Mouse (Mus musculus) CH12.LX (cell line): Measurements from ENCODE around the gene Gm42421. TPM values are rescaled to one million over a fixed set of nuclear protein-coding genes. Genes with fewer than 3 reads are reported as not detected.

Experiments
- DNase-seq: peaks from one replicate; pipeline ENCODE4 v3.0.0-alpha.2; 2013; ENCODE audit errors: extremely low read depth
- H3K27ac ChIP-seq: 2 replicates; pipeline ENCODE4 v1.5.1; 2012; ENCODE audit warnings: low read depth, mild to moderate bottlenecking, control low read depth, moderate library complexity; ENCODE audit not compliant: insufficient read depth
- H3K27me3 ChIP-seq: replicated peaks from 2 replicates; pipeline ENCODE3; 2012; ENCODE audit warnings: inconsistent platforms
- H3K36me3 ChIP-seq, 2 experiments: replicated peaks in 1 of 2; 2 replicates each; pipeline versions ENCODE3 to v1.6.1; 2012; ENCODE audit warnings: inconsistent platforms in 1 of 2, low read length in 1 of 2, mild to moderate bottlenecking in 1 of 2, mixed read lengths in 1 of 2, moderate library complexity in 1 of 2; ENCODE audit not compliant: control insufficient read depth in 1 of 2, insufficient read depth in 1 of 2
- H3K4me1 ChIP-seq, 2 experiments: 2 replicates each; pipeline ENCODE4 v1.6.1; 2012; ENCODE audit warnings: inconsistent platforms in 1 of 2, moderate library complexity in 1 of 2; ENCODE audit not compliant: insufficient read depth in 2 of 2, control insufficient read depth in 1 of 2
- H3K4me2 ChIP-seq: 2 replicates; pipeline ENCODE4 v1.6.1; 2012; ENCODE audit warnings: low read depth, mild to moderate bottlenecking, control low read depth; ENCODE audit not compliant: poor library complexity, insufficient read depth, severe bottlenecking
- H3K4me3 ChIP-seq, 3 experiments: fragments of 150-350 bp in 1 of 3; sonication (generic) in 1 of 3; replicated peaks in 1 of 3; 2 replicates each; pipeline versions ENCODE3 to v1.5.1; 2011 to 2012; ENCODE audit warnings: low read depth in 2 of 3, low read length in 2 of 3, mild to moderate bottlenecking in 2 of 3, moderate library complexity in 2 of 3, control low read depth in 1 of 3, improper control_type of control experiment in 1 of 3, inconsistent platforms in 1 of 3, mixed read lengths in 1 of 3; ENCODE audit not compliant: poor library complexity in 1 of 3
- H3K79me2 ChIP-seq: replicated peaks from 2 replicates; pipeline ENCODE4 v1.6.1; 2012; ENCODE audit warnings: mild to moderate bottlenecking, moderate library complexity; ENCODE audit not compliant: control insufficient read depth, poor library complexity, insufficient read depth, severe bottlenecking; ENCODE audit errors: extremely low read depth
- H3K9ac ChIP-seq: 2 replicates; pipeline ENCODE4 v1.6.1; 2012; ENCODE audit warnings: low read depth, mild to moderate bottlenecking, control low read depth, moderate library complexity; ENCODE audit not compliant: insufficient read depth
- H3K9me3 ChIP-seq: replicated peaks from 2 replicates; pipeline ENCODE3; 2012; ENCODE audit warnings: low read length, inconsistent platforms, mixed read lengths
- CHD2 ChIP-seq: IDR thresholded peaks from 2 replicates; pipeline ENCODE4 v1.6.1; 2011; ENCODE audit warnings: low read length, improper control_type of control experiment
- CTCF ChIP-seq, 2 experiments: IDR thresholded peaks in 1 of 2; conservative IDR thresholded peaks in 1 of 2; 2 replicates each; pipeline ENCODE4 v1.5.1; 2011 to 2012; ENCODE audit warnings: low read depth in 2 of 2, low read length in 2 of 2, improper control_type of control experiment in 1 of 2, inconsistent platforms in 1 of 2, mild to moderate bottlenecking in 1 of 2, moderate library complexity in 1 of 2
- E2F4 ChIP-seq: IDR thresholded peaks from 2 replicates; pipeline ENCODE4 v1.6.1; 2011; ENCODE audit warnings: low read depth, low read length, improper control_type of control experiment; ENCODE audit not compliant: insufficient replicate concordance
- MAFK ChIP-seq: IDR thresholded peaks from 2 replicates; pipeline ENCODE4 v1.6.1; 2011; ENCODE audit warnings: low read length, improper control_type of control experiment; ENCODE audit not compliant: insufficient replicate concordance
- MXI1 ChIP-seq: IDR thresholded peaks from 2 replicates; pipeline ENCODE4 v1.6.1; 2011; ENCODE audit warnings: mild to moderate bottlenecking, low read depth, low read length, improper control_type of control experiment
- MYC ChIP-seq: IDR thresholded peaks from 2 replicates; pipeline ENCODE4 v1.6.1; 2011; ENCODE audit warnings: low read depth, mild to moderate bottlenecking, improper control_type of control experiment, low read length
- NELFE ChIP-seq: IDR thresholded peaks from 2 replicates; pipeline ENCODE4 v1.6.1; 2011; ENCODE audit warnings: low read depth, low read length, improper control_type of control experiment
- POLR2A ChIP-seq: IDR thresholded peaks from 2 replicates; pipeline ENCODE4 v1.6.1; 2011; ENCODE audit warnings: low read depth, mild to moderate bottlenecking, improper control_type of control experiment, low read length
- POLR2AphosphoS2 ChIP-seq: IDR thresholded peaks from 2 replicates; pipeline ENCODE4 v1.6.1; 2011; ENCODE audit warnings: low read depth, low read length, improper control_type of control experiment
- RAD21 ChIP-seq: IDR thresholded peaks from 2 replicates; pipeline ENCODE4 v1.6.1; 2011; ENCODE audit warnings: low read depth, mild to moderate bottlenecking, low read length, improper control_type of control experiment, moderate library complexity
- RCOR1 ChIP-seq: conservative IDR thresholded peaks from 2 replicates; pipeline ENCODE4 v1.6.1; 2012; ENCODE audit warnings: low read depth, mild to moderate bottlenecking, inconsistent platforms, low read length, improper control_type of control experiment
- SMC3 ChIP-seq: IDR thresholded peaks from 2 replicates; pipeline ENCODE4 v1.6.1; 2011; ENCODE audit warnings: low read depth, low read length, improper control_type of control experiment
- UBTF ChIP-seq: IDR thresholded peaks from 2 replicates; pipeline ENCODE4 v1.6.1; 2012; ENCODE audit warnings: low read depth, mild to moderate bottlenecking, inconsistent platforms, low read length, improper control_type of control experiment, moderate library complexity
- USF2 ChIP-seq: conservative IDR thresholded peaks from 2 replicates; pipeline ENCODE4 v1.6.1; 2011; ENCODE audit warnings: low read depth, low read length, improper control_type of control experiment
- ZKSCAN1 ChIP-seq: IDR thresholded peaks from 2 replicates; pipeline ENCODE4 v1.6.1; 2012; ENCODE audit warnings: low read depth, inconsistent platforms, low read length, improper control_type of control experiment, borderline replicate concordance
- ZNF384 ChIP-seq: IDR thresholded peaks from 2 replicates; pipeline ENCODE4 v1.6.1; 2012; ENCODE audit warnings: low read depth, low read length, improper control_type of control experiment, inconsistent platforms
- dilution Hi-C: fragments of 300-500 bp; cut with MboI; formaldehyde crosslinking; loops from 2 replicates; pipeline ENCODE4 v1.14.3; 2020; ENCODE audit warnings: low sequenced_read_pairs; ENCODE audit not compliant: extremely low pct_unique_long_range_greater_than_20kb, extremely low pct_ligation_motif_present
- in situ Hi-C: fragments of 300-500 bp; cut with MboI; formaldehyde crosslinking; loops from 3 replicates; pipeline ENCODE4 v1.14.3; 2019; ENCODE audit warnings: low sequenced_read_pairs, low pct_ligation_motif_present, low pct_unique_long_range_greater_than_20kb, mixed read lengths
- polyA plus RNA-seq: library from polyadenylated mRNA; unstranded; fragments of >175 nt; gene quantifications from 2 replicates; pipeline ENCODE4 v1.2.1, GENCODE M21; 2012; ENCODE audit warnings: low read depth; ENCODE audit not compliant: insufficient read length
- total RNA-seq, 2 experiments: library from RNA; depleted of rRNA; stranded (reverse); fragments of 300-350 nt in 1 of 2; fragments of >200 nt in 1 of 2; gene quantifications; 2 replicates each; pipeline ENCODE4 v1.2.3; 2012 to 2014

Gm42421 gene
- total and polyA plus RNA-seq, 3 experiments, result 0.59 to 1.4 (median 1.0) TPM

DNA sequence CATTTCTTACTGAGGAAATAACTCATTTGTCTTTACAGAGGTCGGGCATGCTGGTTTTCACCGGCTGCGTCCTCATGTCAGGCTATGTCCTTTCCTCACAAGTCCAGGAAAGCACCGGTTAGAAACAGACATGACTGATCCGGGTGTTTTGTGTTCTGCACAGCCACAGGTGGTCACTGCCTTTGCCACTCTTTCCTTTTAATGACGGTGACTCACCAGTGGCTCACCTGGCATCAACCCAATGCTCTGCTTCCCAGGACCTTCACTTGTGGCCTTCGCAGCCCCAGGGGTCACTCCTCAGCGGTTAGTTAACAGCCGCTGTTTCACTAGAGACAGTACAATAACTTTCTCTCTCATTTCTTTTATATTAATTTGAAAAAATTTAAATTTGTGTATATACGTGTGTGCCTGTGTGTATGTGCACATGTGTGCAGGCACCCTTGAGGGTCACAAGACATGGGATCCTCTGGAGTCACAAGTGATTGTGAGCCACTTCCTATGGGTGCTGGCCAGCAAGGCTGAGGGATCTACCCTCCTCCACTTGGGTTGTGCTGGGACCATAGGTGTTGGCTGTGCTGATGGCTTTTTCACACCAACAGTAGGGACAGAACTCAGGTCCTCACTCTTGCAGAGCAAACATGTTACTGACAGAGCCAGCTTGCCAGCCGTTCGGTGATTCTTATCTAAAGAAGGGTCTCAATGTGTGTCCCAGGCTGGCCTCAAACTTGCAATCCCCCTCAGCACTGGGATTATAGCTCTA, 37.8 kb downstream of the Gm42421 start:
- in situ Hi-C loops (no loop called here), dilution Hi-C loops (no loop called here)
- DNase-seq, result no peak
- no peaks in the 10 kb centered on the region for H3K36me3 ChIP-seq
- H3K27me3 ChIP-seq, result no peaks in the 10 kb centered on the region
- no peak overlapping the region for H3K27ac ChIP-seq
- H3K79me2 ChIP-seq, result no peaks in the 10 kb centered on the region
- TF ChIP-seq CTCF (conservative IDR thresholded peaks at IDR 0.05 in 1 of 2, IDR thresholded peaks at IDR 0.05 in 1 of 2; ENCODE audit: low read depth in 2 of 2, low read length in 2 of 2) (no peak), POLR2A (no peak), MAFK (no peak), UBTF (no peak), RAD21 (no peak), E2F4 (no peak), ZNF384 (no peak), CHD2 (no peak), SMC3 (no peak), POLR2AphosphoS2 (no peak), NELFE (no peak), MXI1 (no peak), ZKSCAN1 (no peak), USF2 (no peak)
- H3K9me3 ChIP-seq, result no peaks in the 10 kb centered on the region
- H3K9ac ChIP-seq, result no peak overlapping the region
- no peaks in the 10 kb centered on the region for H3K4me1 ChIP-seq
- no peak overlapping the region for H3K4me3 ChIP-seq
- no peak overlapping the region for H3K4me2 ChIP-seq

DNA sequence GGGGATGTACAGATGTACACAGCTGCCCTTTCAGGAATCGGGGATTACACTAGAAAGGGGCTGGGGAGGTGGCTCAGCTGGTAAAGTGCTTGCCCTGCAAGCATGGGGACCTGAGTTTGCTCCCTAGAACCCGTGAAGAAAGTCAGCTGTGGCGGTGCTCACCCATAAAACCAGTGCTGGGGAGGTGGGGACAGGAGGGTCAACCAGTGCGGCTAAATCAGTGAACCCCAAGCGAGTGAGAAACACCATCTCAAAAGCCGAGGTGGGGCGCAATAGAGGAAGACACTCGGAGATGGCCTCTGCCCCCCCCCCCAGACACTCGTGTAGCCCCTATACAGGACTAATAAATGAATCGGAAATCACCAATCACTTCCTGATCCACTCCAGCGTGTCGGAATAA, 38.7 kb downstream of the Gm42421 start:
- Histone ChIP-seq H3K9ac (no peak overlapping the region), H3K79me2 (no peaks in the 10 kb centered on the region), H3K9me3 (no peaks in the 10 kb centered on the region), H3K36me3 (no peaks in the 10 kb centered on the region), H3K27ac (no peak overlapping the region), H3K4me1 (no peaks in the 10 kb centered on the region), H3K27me3 (no peaks in the 10 kb centered on the region), H3K4me2 (no peak overlapping the region), H3K4me3 (no peak overlapping the region)
- DNase-seq, result no peak
- TF ChIP-seq RCOR1 (no peak), MAFK (no peak), MYC (no peak), MXI1 (no peak), USF2 (no peak)
- dilution Hi-C loops, result no loop called here
- in situ Hi-C loops, result no loop called here
